ENCODE assay signal across 7 mouse cellular contexts in the genomic region with DNA sequence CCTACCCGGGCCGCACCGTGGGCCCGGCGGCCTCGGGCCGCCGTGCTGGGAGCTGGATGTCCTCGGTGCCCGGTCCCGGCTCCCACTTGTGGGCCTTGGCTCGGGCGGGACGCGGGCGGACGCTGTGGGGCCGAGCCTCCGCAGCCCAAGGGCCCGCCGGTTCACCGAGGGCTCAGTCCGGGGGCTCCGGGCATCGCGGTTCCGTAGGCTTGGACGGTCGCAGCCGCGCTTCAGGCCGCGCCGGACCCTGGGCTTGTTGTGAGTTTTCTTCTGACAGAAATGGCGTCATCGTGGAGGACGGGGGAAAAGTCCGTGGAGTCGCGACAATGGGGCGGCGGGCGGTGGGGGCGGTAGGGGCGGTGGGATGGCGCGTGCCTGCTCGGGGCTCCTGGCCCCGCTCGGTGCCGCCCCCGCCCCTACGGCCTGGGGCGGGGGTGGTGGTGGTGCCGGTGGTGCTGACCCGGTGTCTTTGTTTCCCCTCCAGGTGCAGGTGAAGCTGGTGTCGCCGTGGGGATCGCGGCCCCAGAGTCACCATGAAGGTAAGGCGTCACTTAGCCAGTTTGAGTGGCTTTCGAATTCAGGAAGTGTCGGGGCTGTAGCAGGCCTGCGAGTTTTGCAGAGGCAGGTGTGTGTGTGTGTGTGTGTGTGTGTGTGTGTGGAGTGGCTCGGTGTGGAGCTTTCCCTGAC. TPM values are rescaled to one million over a fixed set of nuclear protein-coding genes. Genes with fewer than 3 reads are reported as not detected.
DNase-seq lines count a peak whose midpoint lies in the region; ATAC-seq lines count a peak whose summit lies in the region.

No protein-coding gene starts in this region.

- WGBS in intestine, embryonic 15.5 days = under 1% methylated on average over 65 of the region's 65 CpGs
- under 1% methylated on average over 65 of the region's 65 CpGs for WGBS in limb, embryonic 12.5 days
- under 1% methylated on average over 65 of the region's 65 CpGs for WGBS in midbrain, embryonic 12.5 days

- H3K4me1 ChIP-seq in intestine, embryonic 15.5 days (replicated peaks) = 0 out of 2 replicates have a peak, but pooled peaks cover 5% of the 10 kb centered on the region
- H3K4me1 ChIP-seq in limb, embryonic 12.5 days (replicated peaks) = peaks cover 14% of the 10 kb centered on the region
- H3K4me1 ChIP-seq in midbrain, embryonic 12.5 days = peaks cover 24% of the 10 kb centered on the region

- intact Hi-C loops in gastrocnemius, postnatal 36 days (cut with DNase I) = loop anchor here (5.0 to 10.0 kb wide), 3 partner anchors 103 to 180 kb away; a partner anchor contains a TSS

- H3K4me3 ChIP-seq in intestine, embryonic 15.5 days (replicated peaks) = peak overlapping the region; percentile 99
- H3K4me3 ChIP-seq in limb, embryonic 12.5 days (replicated peaks) = peak overlapping the region; percentile 100
- peak overlapping the region; percentile 100 for H3K4me3 ChIP-seq in midbrain, embryonic 12.5 days

- H3K27me3 ChIP-seq in intestine, embryonic 15.5 days (replicated peaks) = no peaks in the 10 kb centered on the region
- no peaks in the 10 kb centered on the region for H3K27me3 ChIP-seq in limb, embryonic 12.5 days
- H3K27me3 ChIP-seq in midbrain, embryonic 12.5 days = no peaks in the 10 kb centered on the region

- ATAC-seq in intestine, embryonic 15.5 days = peak; percentile 0; the same call in 1 of the 2 replicates
- ATAC-seq in limb, embryonic 12.5 days (ENCODE audit: insufficient number of reproducible peaks, insufficient read depth, low FRiP score, low TSS enrichment, low read depth) = no peak
- peak; percentile 0 for ATAC-seq in midbrain, embryonic 12.5 days (ENCODE audit: low FRiP score, low read depth)

- peak overlapping the region; percentile 97 for H3K9ac ChIP-seq in intestine, embryonic 15.5 days
- H3K9ac ChIP-seq in limb, embryonic 12.5 days (replicated peaks) = peak overlapping the region; percentile 99
- peak overlapping the region; percentile 100 for H3K9ac ChIP-seq in midbrain, embryonic 12.5 days (replicated peaks)

- DNase-seq in adrenal gland, adult (ENCODE audit: inconsistent age in 2 of 2, low spot score in 1 of 2) = peak; percentile 59 to 80
- peak; percentile 53 to 71 for DNase-seq in cerebellum, postnatal 25 days
- peak; percentile 6 to 21 for DNase-seq in gastrocnemius, postnatal 36 days
- DNase-seq in spleen, postnatal 4 days (ENCODE audit: low spot score in 2 of 2) = peak; percentile 60 to 83

- H3K9me3 ChIP-seq in intestine, embryonic 15.5 days = no peaks in the 10 kb centered on the region
- no peaks in the 10 kb centered on the region for H3K9me3 ChIP-seq in limb, embryonic 12.5 days
- H3K9me3 ChIP-seq in midbrain, embryonic 12.5 days = no peaks in the 10 kb centered on the region

- peak overlapping the region; percentile 99 for H3K27ac ChIP-seq in intestine, embryonic 15.5 days
- peak overlapping the region; percentile 98 for H3K27ac ChIP-seq in limb, embryonic 12.5 days
- peak overlapping the region; percentile 98 for H3K27ac ChIP-seq in midbrain, embryonic 12.5 days (replicated peaks)

- H3K4me2 ChIP-seq in intestine, embryonic 15.5 days (replicated peaks) = peak overlapping the region; percentile 70
- H3K4me2 ChIP-seq in limb, embryonic 12.5 days = peak overlapping the region; percentile 79
- peak overlapping the region; percentile 77 for H3K4me2 ChIP-seq in midbrain, embryonic 12.5 days (replicated peaks)

- H3K36me3 ChIP-seq in intestine, embryonic 15.5 days = no peaks in the 10 kb centered on the region
- peaks cover 30% of the 10 kb centered on the region for H3K36me3 ChIP-seq in limb, embryonic 12.5 days
- no peaks in the 10 kb centered on the region for H3K36me3 ChIP-seq in midbrain, embryonic 12.5 days

RNA-seq across cellular contexts. Expression of a gene that starts 1.2 kb away (rescaled TPM):
- total RNA-seq in gastrocnemius, postnatal 36 days (2021) = 10 to 100 TPM; 10.4 to 11.9 TPM
- 38.7 and 46.8 TPM in 2 replicates for polyA plus RNA-seq in intestine, embryonic 15.5 days (2015; fragmentation: Nextera tagmentation; extraction: Ambion mirVana)
- 60.0 and 60.5 TPM in 2 replicates for polyA plus RNA-seq in limb, embryonic 12.5 days (2016; fragmentation: Nextera tagmentation; extraction: Ambion mirVana)
- 73.7 and 84.0 TPM in 2 replicates for polyA plus RNA-seq in midbrain, embryonic 12.5 days (2016; fragmentation: Nextera tagmentation; extraction: Ambion mirVana)

RNA-seq across cellular contexts. Expression of a gene that starts 1.5 kb away (rescaled TPM):
- 10 to 100 TPM; 10.9 to 11.6 TPM for total RNA-seq in gastrocnemius, postnatal 36 days (2021)
- polyA plus RNA-seq in intestine, embryonic 15.5 days (2015; fragmentation: Nextera tagmentation; extraction: Ambion mirVana) = 51.7 and 52.2 TPM in 2 replicates
- polyA plus RNA-seq in limb, embryonic 12.5 days (2016; fragmentation: Nextera tagmentation; extraction: Ambion mirVana) = 96.8 and 97.5 TPM in 2 replicates
- polyA plus RNA-seq in midbrain, embryonic 12.5 days (2016; fragmentation: Nextera tagmentation; extraction: Ambion mirVana) = 99.5 and 104 TPM in 2 replicates

RNA-seq across cellular contexts. Expression of a gene that starts 25.0 kb away (rescaled TPM):
- total RNA-seq in gastrocnemius, postnatal 36 days (2021) = 10 to 100 TPM; 12.9 to 15.1 TPM
- 42.3 and 49.3 TPM in 2 replicates for polyA plus RNA-seq in intestine, embryonic 15.5 days (2015; fragmentation: Nextera tagmentation; extraction: Ambion mirVana)
- polyA plus RNA-seq in limb, embryonic 12.5 days (2016; fragmentation: Nextera tagmentation; extraction: Ambion mirVana) = 58.3 and 61.8 TPM in 2 replicates
- polyA plus RNA-seq in midbrain, embryonic 12.5 days (2016; fragmentation: Nextera tagmentation; extraction: Ambion mirVana) = 86.9 and 88.2 TPM in 2 replicates

Comparison
In these comparisons a context has a peak if more than half of its experiments do, and no peak if none do; other contexts are left out.
1. DNase-seq: peak in every context shown above with its lines; median percentile 72 in spleen, postnatal 4 days; 70 in adrenal gland, adult; 62 in cerebellum, postnatal 25 days; 14 in gastrocnemius, postnatal 36 days.